Mouse (Mus musculus) cortical plate, adult 2 months (tissue): ENCODE results near the gene Prr14l.

Experiments used
- CTCF ChIP-seq: fragments of 200-500 bp; IDR thresholded peaks from 2 replicates; pipeline ENCODE4 v1.5.1; 2011; ENCODE audit warnings: mild to moderate bottlenecking, control low read depth, low read length; ENCODE audit not compliant: insufficient read depth; ENCODE audit errors: extremely low read depth
- POLR2A ChIP-seq: fragments of 200-500 bp; IDR thresholded peaks from 2 replicates; pipeline ENCODE4 v1.6.1; 2011; ENCODE audit warnings: mild to moderate bottlenecking, low read length, control low read depth; ENCODE audit not compliant: insufficient read depth; ENCODE audit errors: extremely low read depth

GRCm38 (mm10) chr5:32852026-32852425 is 2.0 kb downstream of the Prr14l start:
- TF ChIP-seq CTCF (no peak), POLR2A (no peak)
